Mouse (Mus musculus) heart, adult 2 months (tissue): ENCODE data around the gene Abcb10.

ENCODE experiments used
- CTCF ChIP-seq: fragments of 200-600 bp; IDR thresholded peaks from 2 replicates; pipeline ENCODE4 v1.8.1; 2022; ENCODE audit warnings: antibody characterized with exemption, mild to moderate bottlenecking, moderate library complexity
- EP300 ChIP-seq: fragments of 200-500 bp; IDR thresholded peaks from 2 replicates; pipeline ENCODE4 v1.6.1; 2011; ENCODE audit warnings: low read depth, low read length, control low read depth; ENCODE audit not compliant: insufficient read depth

- peak; percentile 71; the same call in 1 of the 2 replicates for TF ChIP-seq EP300
- no peak for TF ChIP-seq CTCF
Observed at GRCm38 (mm10) chr8:123948942-123949685, 33.8 kb downstream of the Abcb10 start, which contains the start of gene Nup133.
